Comparison of ENCODE assay signal across 29 mouse cellular contexts in genomic region chr1:169977621-169978020, GRCm38 (mm10). TPM values are rescaled to one million over a fixed set of nuclear protein-coding genes. Genes with fewer than 3 reads are reported as not detected.
"Had no signal": no experiment of that assay in that cellular context is flagged by ENCODE, and none has a peak within 500 bp of the region (broad histone marks: within the 10 kb centered on the region; RNA-seq: fewer than 3 reads in every experiment).

No protein-coding gene starts in this region.

- H3K4me2 ChIP-seq: heart, embryonic 12.5 days; hindbrain, embryonic 12.5 days; hindbrain, embryonic 14.5 days; limb, embryonic 12.5 days; liver, embryonic 11.5 days; liver, embryonic 13.5 days; liver, embryonic 15.5 days had no signal

- H3K36me3 ChIP-seq: heart, embryonic 10.5 days; heart, embryonic 12.5 days; hindbrain, embryonic 10.5 days; liver, embryonic 13.5 days; liver, embryonic 15.5 days had no signal

- H3K9me3 ChIP-seq: heart, embryonic 10.5 days; heart, embryonic 12.5 days; hindbrain, embryonic 10.5 days; hindbrain, embryonic 12.5 days; limb, embryonic 12.5 days; liver, embryonic 13.5 days; liver, embryonic 15.5 days had no signal

- H3K9ac ChIP-seq: heart, embryonic 12.5 days; hindbrain, embryonic 12.5 days; hindbrain, embryonic 14.5 days; limb, embryonic 12.5 days; liver, embryonic 13.5 days; liver, embryonic 15.5 days; liver, postnatal 0 days had no signal

- H3K4me1 ChIP-seq: hindbrain, embryonic 10.5 days; hindbrain, embryonic 12.5 days; limb, embryonic 12.5 days; liver, embryonic 13.5 days; liver, embryonic 15.5 days had no signal

- ATAC-seq: hindbrain, postnatal 0 days; intestine, embryonic 16.5 days; liver, postnatal 0 days had no signal

- H3K27ac ChIP-seq: heart, embryonic 10.5 days; hindbrain, embryonic 10.5 days; hindbrain, embryonic 12.5 days; hindbrain, embryonic 14.5 days; hindbrain, postnatal 0 days; layer of hippocampus, adult 2 months; left cerebral cortex, adult 2 months; limb, embryonic 12.5 days; liver, embryonic 13.5 days; liver, embryonic 15.5 days had no signal

- H3K27me3 ChIP-seq: heart, embryonic 12.5 days; hindbrain, embryonic 12.5 days; limb, embryonic 12.5 days; liver, embryonic 13.5 days; liver, embryonic 15.5 days had no signal

- H3K4me3 ChIP-seq: heart, embryonic 10.5 days; heart, embryonic 12.5 days; hindbrain, embryonic 10.5 days; hindbrain, embryonic 12.5 days; layer of hippocampus, adult 2 months; left cerebral cortex, adult 2 months; limb, embryonic 12.5 days; liver, embryonic 13.5 days; liver, embryonic 15.5 days had no signal

- DNase-seq: gastrocnemius, postnatal 14 days; gastrocnemius, postnatal 36 days; heart, adult 18-20 months; heart, postnatal 10 days; heart, postnatal 4 days; kidney, adult 18-20 months; kidney, adult 8-10 months; kidney, postnatal 10 days; kidney, postnatal 25 days; kidney, postnatal 4 days; liver; liver, embryonic 13.5 days; liver, postnatal 0 days had no signal

RNA-seq across cellular contexts. Expression of gene Ccdc190, which starts 49.2 kb away (rescaled TPM):
- polyA plus RNA-seq: heart, embryonic 10.5 days; heart, embryonic 12.5 days; heart, embryonic 14.5 days; hindbrain, embryonic 10.5 days; intestine, embryonic 14.5 days; intestine, embryonic 16.5 days; kidney, embryonic 14.5 days; kidney, embryonic 16.5 days; limb, embryonic 12.5 days; liver, embryonic 11.5 days; liver, embryonic 13.5 days; liver, embryonic 15.5 days; liver, postnatal 0 days had no signal
